Mouse (Mus musculus) liver, adult 2 months (tissue): ENCODE data around the gene Hrct1.

ENCODE experiments used
- CTCF ChIP-seq: fragments of 200-500 bp; IDR thresholded peaks from 2 replicates; pipeline ENCODE4 v1.5.1; 2011; ENCODE audit warnings: low read depth, low read length, control low read depth
- POLR2A ChIP-seq: fragments of 200-500 bp; IDR thresholded peaks from 2 replicates; pipeline ENCODE4 v1.6.1; 2011; ENCODE audit warnings: low read length, control low read depth; ENCODE audit not compliant: insufficient read depth; ENCODE audit errors: extremely low read depth

DNA sequence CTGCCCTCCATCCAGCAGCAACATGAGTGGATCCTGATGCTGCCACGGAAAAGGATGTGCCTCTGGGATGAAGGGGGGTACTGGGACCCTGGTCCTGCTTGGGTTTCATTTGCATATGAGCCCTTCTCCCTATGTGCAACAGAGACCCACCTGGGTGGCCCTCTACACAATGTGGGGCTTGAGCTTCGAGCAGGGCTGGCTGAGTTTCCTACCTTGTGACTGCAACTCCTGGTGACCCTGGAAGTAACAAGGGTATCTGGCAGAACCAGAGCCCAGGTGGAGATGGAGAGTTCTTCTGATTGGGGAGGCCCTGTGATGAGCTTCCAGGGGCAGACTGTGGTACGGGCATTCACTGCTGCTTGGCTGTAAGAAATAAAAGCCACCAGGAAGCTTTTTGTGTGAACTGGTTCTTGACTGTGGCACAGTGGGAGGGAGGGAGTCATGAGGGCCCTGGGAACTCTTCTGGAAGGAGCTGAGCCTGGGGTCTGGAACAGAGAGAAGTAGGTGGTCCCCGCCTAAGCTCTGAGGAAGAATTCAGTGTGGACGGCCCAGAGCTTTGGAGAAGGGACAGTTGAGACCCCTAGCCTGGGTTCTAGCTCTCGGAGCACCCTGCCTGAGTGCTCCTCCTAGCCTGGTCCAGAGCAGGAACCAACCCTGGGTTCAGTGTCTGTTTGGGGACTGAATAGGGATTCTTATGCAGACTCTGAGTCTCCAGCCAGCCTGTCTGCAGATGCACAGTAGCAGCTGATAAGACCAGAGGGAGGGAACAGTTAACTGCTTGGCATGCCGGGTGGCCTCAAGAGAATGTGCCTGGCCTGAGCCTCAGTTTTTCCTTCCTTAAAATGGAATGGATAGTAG lies 959 bp downstream of the Hrct1 start:
- TF ChIP-seq CTCF (no peak), POLR2A (no peak)
